Mouse (Mus musculus) bone marrow macrophage, adult 2 months (primary cell): ENCODE data around the gene Slc43a3. TPM values are rescaled to one million over a fixed set of nuclear protein-coding genes. Genes with fewer than 3 reads are reported as not detected.

Source experiments
- H3K27ac ChIP-seq: 2 replicates; pipeline ENCODE4 v1.5.1; 2012; ENCODE audit warnings: low read depth, low read length; ENCODE audit not compliant: insufficient read depth
- H3K4me1 ChIP-seq: 2 replicates; pipeline ENCODE4 v1.6.1; 2012; ENCODE audit warnings: low read length; ENCODE audit not compliant: control insufficient read depth, insufficient read depth
- H3K4me3 ChIP-seq: 2 replicates; pipeline ENCODE4 v1.5.1; 2012; ENCODE audit warnings: mild to moderate bottlenecking, low read length, moderate library complexity; ENCODE audit not compliant: insufficient read depth
- CTCF ChIP-seq: IDR thresholded peaks from 2 replicates; pipeline ENCODE4 v1.5.1; 2012; ENCODE audit warnings: low read depth, mild to moderate bottlenecking, low read length, moderate library complexity
- POLR2A ChIP-seq: IDR thresholded peaks from 2 replicates; pipeline ENCODE4 v1.6.1; 2012; ENCODE audit warnings: mild to moderate bottlenecking, low read depth, low read length, borderline replicate concordance
- polyA plus RNA-seq: library from polyadenylated mRNA; stranded (reverse); fragments of >200 nt; gene quantifications from 2 replicates; pipeline ENCODE4 v1.2.4, GENCODE M21; 2012; ENCODE audit not compliant: missing spikeins, insufficient read depth, insufficient read length

The Slc43a3 gene
- polyA plus RNA-seq, 1 experiment, result 15.3 TPM

GRCm38 (mm10) chr2:84937491-84938150 lies 1.2 kb downstream of the Slc43a3 start:
- Histone ChIP-seq H3K4me3 (peak overlapping the region; percentile 64), H3K4me1 (peaks cover 22% of the 10 kb centered on the region), H3K27ac (no peak overlapping the region)
- TF ChIP-seq CTCF, result no peak
- TF ChIP-seq POLR2A, result no peak

DNA sequence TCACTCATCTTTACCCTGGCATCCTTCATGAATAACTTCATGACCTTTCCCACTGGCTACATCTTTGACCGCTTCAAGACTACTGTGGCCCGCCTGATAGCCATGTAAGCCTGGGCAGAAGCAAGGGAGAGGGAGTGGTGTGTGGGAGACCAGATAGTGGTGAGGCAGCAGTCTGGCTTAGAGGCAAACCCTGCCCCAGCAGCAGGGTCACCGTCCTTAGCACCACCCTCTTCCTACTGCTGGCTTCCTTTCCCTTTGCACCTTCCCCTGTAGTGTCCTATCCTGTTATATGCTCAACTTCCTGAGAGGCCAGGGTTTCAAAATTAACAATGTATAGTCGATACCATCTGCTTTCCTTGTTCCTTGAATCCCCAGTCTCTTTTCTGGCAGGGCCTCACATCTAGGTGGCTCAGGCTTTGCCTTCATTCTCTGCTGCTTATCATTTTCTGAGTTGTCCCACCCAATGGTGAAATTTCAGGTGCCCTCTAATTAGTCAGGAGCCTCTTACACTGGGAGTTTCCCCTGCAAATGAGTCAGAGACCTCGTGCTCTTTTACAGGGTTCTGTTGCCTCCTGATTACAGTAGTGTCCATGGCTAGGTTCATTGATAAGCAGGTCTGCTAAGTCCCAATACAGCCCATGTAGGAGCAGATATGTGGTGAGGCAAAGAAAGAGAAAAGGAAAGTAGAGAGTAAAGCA lies 2.0 kb downstream of the Slc43a3 start:
- Histone ChIP-seq H3K4me3 (peak overlapping the region; percentile 64), H3K4me1 (peaks cover 20% of the 10 kb centered on the region), H3K27ac (peak overlapping the region; percentile 37)
- no peak for TF ChIP-seq CTCF
- TF ChIP-seq POLR2A, result no peak

GRCm38 (mm10) chr2:84939306-84939705 lies 2.9 kb downstream of the Slc43a3 start:
- Histone ChIP-seq H3K4me3 (no peak overlapping the region), H3K4me1 (peaks cover 14% of the 10 kb centered on the region), H3K27ac (no peak overlapping the region)
- no peak for TF ChIP-seq CTCF
- TF ChIP-seq POLR2A, result no peak

GRCm38 (mm10) chr2:84939711-84940110 lies 3.3 kb downstream of the Slc43a3 start:
- H3K4me3 ChIP-seq, result no peak overlapping the region
- no peak overlapping the region for H3K27ac ChIP-seq

DNA sequence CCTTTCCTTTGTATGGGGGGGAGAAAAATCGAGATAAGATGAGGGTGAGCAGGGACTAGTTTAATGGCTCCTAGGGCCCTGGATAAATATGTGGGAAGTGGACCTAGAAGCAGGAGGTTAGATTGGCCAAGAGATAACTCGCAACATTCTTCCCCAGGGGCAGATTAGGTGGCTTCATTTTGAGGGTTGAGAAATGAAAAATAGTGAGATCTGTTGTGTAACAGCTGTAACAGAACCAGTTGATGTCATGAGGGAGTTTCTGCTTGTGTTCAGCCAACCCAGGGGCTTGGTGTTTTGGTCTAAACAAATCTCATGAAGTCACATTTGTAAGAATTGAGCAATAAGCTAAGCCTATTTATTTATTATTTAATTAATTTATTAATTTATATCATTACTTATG lies 5.0 kb downstream of the Slc43a3 start:
- Histone ChIP-seq H3K4me3 (no peak overlapping the region), H3K4me1 (peaks cover 11% of the 10 kb centered on the region), H3K27ac (no peak overlapping the region)
- TF ChIP-seq CTCF (no peak), POLR2A (no peak)

More at GRCm38 (mm10) chr2:84939711-84940110, 3.3 kb downstream of the Slc43a3 start:
- TF ChIP-seq CTCF, result no peak
- no peak for TF ChIP-seq POLR2A
- H3K4me1 ChIP-seq, result peaks cover 11% of the 10 kb centered on the region

- Histone ChIP-seq H3K4me1 (peaks cover 11% of the 10 kb centered on the region), H3K27ac (no peak overlapping the region), H3K4me3 (no peak overlapping the region)
- no peak for TF ChIP-seq POLR2A
- no peak for TF ChIP-seq CTCF
Measured at GRCm38 (mm10) chr2:84941795-84942194, 5.4 kb downstream of the Slc43a3 start.

GRCm38 (mm10) chr2:84947154-84947771 lies 10.9 kb downstream of the Slc43a3 start:
- Histone ChIP-seq H3K27ac (no peak overlapping the region), H3K4me3 (no peak overlapping the region), H3K4me1 (no peaks in the 10 kb centered on the region)
- no peak for TF ChIP-seq CTCF
- no peak for TF ChIP-seq POLR2A

DNA sequence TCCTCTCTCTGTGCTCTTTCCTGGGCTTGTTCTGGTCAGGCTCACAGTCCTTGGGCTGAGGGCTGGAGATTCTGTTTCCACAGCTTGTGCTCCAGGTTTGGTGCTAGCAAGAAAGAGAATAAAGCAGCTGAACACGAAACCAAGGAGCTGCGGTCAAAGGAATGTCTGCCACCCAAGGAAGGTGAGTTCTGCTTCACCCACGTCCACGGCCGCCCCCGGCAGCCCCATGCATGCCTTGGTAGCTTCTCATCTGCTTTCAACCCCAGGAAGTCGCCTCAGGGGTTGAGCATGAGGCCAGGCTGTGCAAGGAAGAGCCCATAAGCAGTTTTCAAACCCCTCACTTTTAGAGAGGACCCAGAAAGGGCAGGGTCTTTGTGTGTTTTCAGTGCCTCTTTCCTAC lies 11.9 kb downstream of the Slc43a3 start:
- Histone ChIP-seq H3K4me1 (no peaks in the 10 kb centered on the region), H3K27ac (no peak overlapping the region), H3K4me3 (no peak overlapping the region)
- TF ChIP-seq POLR2A (no peak), CTCF (no peak)

DNA sequence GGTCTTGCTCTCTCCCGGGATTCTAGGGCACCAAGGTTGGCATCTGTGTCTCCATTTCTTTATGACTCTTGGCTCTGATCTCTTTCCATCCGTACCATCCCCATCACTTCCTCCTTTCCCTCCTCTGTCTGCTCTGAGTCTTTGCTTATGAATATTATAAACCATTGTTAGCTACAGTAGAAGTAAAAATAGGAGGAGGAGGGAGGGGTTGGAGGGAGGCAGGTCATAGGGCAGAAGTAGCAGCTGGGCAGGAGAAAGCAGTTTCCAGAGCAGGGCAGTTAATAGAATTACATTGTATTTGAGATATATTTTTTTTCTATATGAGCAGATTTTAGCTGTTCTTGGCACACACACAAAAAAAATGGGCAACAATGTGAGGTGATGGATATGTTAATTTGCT lies 12.3 kb downstream of the Slc43a3 start:
- Histone ChIP-seq H3K4me1 (no peaks in the 10 kb centered on the region), H3K4me3 (no peak overlapping the region), H3K27ac (no peak overlapping the region)
- TF ChIP-seq POLR2A, result no peak

GRCm38 (mm10) chr2:84951027-84951426 lies 14.6 kb downstream of the Slc43a3 start:
- H3K27ac ChIP-seq, result no peak overlapping the region
- no peak for TF ChIP-seq CTCF
- TF ChIP-seq POLR2A, result no peak
- H3K4me3 ChIP-seq, result no peak overlapping the region

More at GRCm38 (mm10) chr2:84951027-84951426, 14.6 kb downstream of the Slc43a3 start:
- H3K4me1 ChIP-seq, result no peaks in the 10 kb centered on the region
